Mouse (Mus musculus) lung, postnatal 0 days (tissue): ENCODE results near the gene Mef2c. TPM values are rescaled to one million over a fixed set of nuclear protein-coding genes. Genes with fewer than 3 reads are reported as not detected.

ENCODE experiments used
- ATAC-seq: fragments of 200-750 bp; cut with Nextera tagmentation; 2 replicates; pipeline ENCODE4 v1.8.0; 2017; ENCODE audit warnings: moderate library complexity
- DNase-seq: peaks from one replicate; pipeline ENCODE4 v3.0.0-alpha.2; 2016; ENCODE audit warnings: low spot score
- H3K27ac ChIP-seq: fragments of 300-500 bp; sonication (generic); 2 replicates; pipeline ENCODE4 v1.5.1; 2014; ENCODE audit warnings: antibody characterized with exemption, mild to moderate bottlenecking, low read length, mixed read lengths
- H3K27me3 ChIP-seq: fragments of 300-500 bp; sonication (generic); replicated peaks from 2 replicates; pipeline ENCODE4 v1.6.1; 2014; ENCODE audit warnings: low read length, mixed read lengths; ENCODE audit not compliant: insufficient read depth
- H3K36me3 ChIP-seq: fragments of 300-500 bp; sonication (generic); 2 replicates; pipeline ENCODE4 v1.6.1; 2014; ENCODE audit warnings: low read length, mixed read lengths; ENCODE audit not compliant: insufficient read depth
- H3K4me1 ChIP-seq: fragments of 300-500 bp; sonication (generic); 2 replicates; pipeline ENCODE4 v1.6.1; 2014; ENCODE audit warnings: antibody characterized with exemption, low read depth, low read length, mixed read lengths; ENCODE audit not compliant: insufficient read depth
- H3K4me2 ChIP-seq: fragments of 300-500 bp; sonication (generic); replicated peaks from 2 replicates; pipeline ENCODE4 v1.6.1; 2014; ENCODE audit warnings: low read depth, mild to moderate bottlenecking, low read length, moderate library complexity, mixed read lengths
- H3K4me3 ChIP-seq: fragments of 300-500 bp; sonication (generic); 2 replicates; pipeline ENCODE4 v1.5.1; 2014; ENCODE audit warnings: low read depth, low read length
- H3K9ac ChIP-seq: fragments of 300-500 bp; sonication (generic); replicated peaks from 2 replicates; pipeline ENCODE4 v1.6.1; 2014; ENCODE audit warnings: low read depth, mild to moderate bottlenecking
- H3K9me3 ChIP-seq: fragments of 300-500 bp; sonication (generic); 2 replicates; pipeline ENCODE4 v1.6.1; 2016; ENCODE audit warnings: low read length, mixed read lengths
- CTCF ChIP-seq: IDR thresholded peaks from 2 replicates; pipeline ENCODE4 v1.5.1; 2016; ENCODE audit warnings: antibody characterized with exemption, mild to moderate bottlenecking
- EP300 ChIP-seq: IDR thresholded peaks from 2 replicates; pipeline ENCODE4 v1.6.1; 2016; ENCODE audit warnings: antibody characterized with exemption, mild to moderate bottlenecking, control low read depth
- WGBS: fragments of 180-500 bp; shearing (Covaris S2); extraction: QIAGEN DNeasy Blood & Tissue Kit; methylation state at CpG from one replicate; pipeline ENCODE4 v1.1.7; 2014; 5-methylcytosine and 5-hydroxymethylcytosine counted together
- polyA plus RNA-seq: library from polyadenylated mRNA; unstranded; fragments of >200 nt; fragmentation: Nextera tagmentation; extraction: Ambion mirVana; gene quantifications from 2 replicates; pipeline ENCODE4 v1.2.1, GENCODE M21; 2015

Mef2c gene
- polyA plus RNA-seq, 1 experiment from 2014 or later: 35.3 TPM

- H3K27ac ChIP-seq: no peak overlapping the region
- no peaks in the 10 kb centered on the region for H3K27me3 ChIP-seq
- H3K36me3 ChIP-seq: no peaks in the 10 kb centered on the region
- no peak overlapping the region for H3K9ac ChIP-seq
- H3K4me2 ChIP-seq: no peak overlapping the region
- no peak overlapping the region for H3K4me3 ChIP-seq
- no peak for ATAC-seq
- peaks cover 4% of the 10 kb centered on the region; the same call in 1 of the 2 replicates for H3K4me1 ChIP-seq
- WGBS: 57% methylated on average over 4 of the region's 4 CpGs
- TF ChIP-seq EP300 (no peak), CTCF (peak; percentile 15)
- no peaks in the 10 kb centered on the region for H3K9me3 ChIP-seq
- DNase-seq: peak; percentile 27
Measured at GRCm38 (mm10) chr13:83604785-83605184, 101.0 kb downstream of the Mef2c start.

DNA sequence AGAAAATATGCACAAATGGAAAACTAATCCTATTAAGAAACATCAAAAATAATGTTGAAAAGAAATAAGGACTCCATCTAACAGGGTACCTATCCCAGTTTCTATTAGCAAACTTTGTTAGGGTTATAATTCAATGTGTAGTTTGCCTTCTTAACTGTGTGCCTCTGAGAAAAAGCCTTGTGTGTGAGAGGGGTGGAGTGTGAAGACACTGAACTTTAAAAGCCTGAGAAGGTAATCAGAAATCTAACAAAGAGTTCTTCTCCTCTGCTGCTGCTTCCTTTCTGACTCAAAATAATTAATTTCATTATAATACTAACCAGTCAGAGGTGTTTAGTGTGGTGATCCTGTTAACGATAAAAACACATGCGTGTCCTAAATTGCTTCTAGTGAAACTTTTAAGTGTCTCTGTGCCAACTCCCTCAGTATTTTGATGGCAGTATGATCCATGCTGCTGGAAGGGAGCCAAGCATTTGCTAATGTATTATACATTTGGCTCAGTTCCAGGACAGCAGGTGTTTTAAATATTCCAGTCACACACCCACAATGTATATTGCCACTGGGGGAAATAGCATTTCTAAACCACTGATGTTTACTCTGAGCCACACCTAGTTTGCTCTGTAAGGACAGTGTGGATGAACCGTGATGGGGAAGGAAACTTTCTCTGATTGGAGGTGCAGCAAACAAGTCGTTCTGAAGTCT is 104.2 kb downstream of the Mef2c start:
- peak; percentile 27 for DNase-seq
- ATAC-seq: no peak
- H3K9me3 ChIP-seq: no peaks in the 10 kb centered on the region
- H3K9ac ChIP-seq: no peak overlapping the region
- H3K27me3 ChIP-seq: no peaks in the 10 kb centered on the region
- H3K27ac ChIP-seq: no peak overlapping the region
- H3K4me2 ChIP-seq: no peak overlapping the region
- H3K4me1 ChIP-seq: peaks cover 4% of the 10 kb centered on the region; the same call in 1 of the 2 replicates
- H3K36me3 ChIP-seq: no peaks in the 10 kb centered on the region
- TF ChIP-seq CTCF (no peak), EP300 (no peak)
- H3K4me3 ChIP-seq: no peak overlapping the region
- 16% methylated on average over 4 of the region's 4 CpGs for WGBS

DNA sequence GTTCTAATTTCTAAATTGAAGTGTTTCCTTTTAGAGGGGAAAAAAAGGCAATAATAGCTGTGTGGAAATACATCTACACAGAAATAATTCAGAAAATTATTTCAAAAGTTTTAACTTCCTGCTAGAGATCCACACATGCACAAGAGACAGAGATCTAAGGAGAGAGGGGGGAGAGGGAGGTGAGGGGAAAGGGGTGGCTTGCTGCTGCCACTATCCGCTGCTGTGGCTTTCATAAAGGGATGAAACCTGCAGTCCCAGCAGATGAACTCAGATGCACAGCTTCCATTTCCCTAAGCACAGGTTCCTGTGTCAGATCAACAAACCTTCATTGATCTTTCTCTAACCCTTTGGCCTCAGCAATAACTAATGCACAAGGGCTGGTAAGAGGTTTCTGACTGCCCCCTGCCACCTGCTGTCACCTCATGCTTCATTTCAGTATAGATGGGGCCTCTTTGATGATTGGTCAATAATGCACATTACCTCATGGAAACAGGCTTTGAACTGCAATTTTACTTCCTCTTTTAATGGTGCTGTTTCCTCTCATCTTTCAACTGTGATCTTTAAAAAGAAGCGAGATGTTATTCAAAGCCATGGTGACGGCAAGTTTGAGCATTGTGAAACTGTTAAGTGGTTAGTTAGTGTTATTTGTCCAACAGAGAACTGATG is 105.2 kb downstream of the Mef2c start:
- Histone ChIP-seq H3K27ac (no peak overlapping the region), H3K9ac (no peak overlapping the region), H3K4me2 (no peak overlapping the region), H3K4me3 (no peak overlapping the region), H3K27me3 (no peaks in the 10 kb centered on the region), H3K9me3 (no peaks in the 10 kb centered on the region), H3K4me1 (peaks cover 4% of the 10 kb centered on the region; the same call in 1 of the 2 replicates), H3K36me3 (no peaks in the 10 kb centered on the region)
- DNase-seq (peak; percentile 35), ATAC-seq (no peak)
- TF ChIP-seq EP300 (no peak), CTCF (no peak)
- WGBS: 75% methylated on average over 3 of the region's 3 CpGs

DNA sequence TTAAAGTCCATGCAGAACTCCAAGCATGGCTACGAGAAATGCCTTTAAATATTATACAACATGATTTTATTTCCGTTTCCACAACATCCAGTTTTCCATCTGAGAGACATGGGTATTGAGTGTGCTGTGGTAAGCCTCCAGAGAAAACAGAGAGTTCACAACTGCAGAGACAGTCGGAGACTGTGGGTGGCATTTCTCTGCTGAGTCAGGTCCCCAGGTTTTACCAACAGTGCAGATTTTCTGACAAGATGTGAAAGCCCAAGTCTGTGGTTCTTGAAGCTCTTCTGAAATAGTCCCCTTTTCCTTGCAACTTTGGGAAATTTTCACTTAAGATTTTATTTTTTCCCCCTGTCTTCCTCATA is 105.7 kb downstream of the Mef2c start:
- Histone ChIP-seq H3K27ac (no peak overlapping the region), H3K27me3 (no peaks in the 10 kb centered on the region), H3K4me1 (peaks cover 4% of the 10 kb centered on the region; the same call in 1 of the 2 replicates), H3K36me3 (no peaks in the 10 kb centered on the region), H3K4me2 (no peak overlapping the region), H3K4me3 (no peak overlapping the region), H3K9ac (no peak overlapping the region), H3K9me3 (no peaks in the 10 kb centered on the region)
- ATAC-seq (no peak), DNase-seq (no peak)
- 69% methylated on average over 3 of the region's 3 CpGs for WGBS
- TF ChIP-seq CTCF (no peak), EP300 (no peak)

- no peak overlapping the region for H3K4me3 ChIP-seq
- TF ChIP-seq EP300: no peak
- no peak for TF ChIP-seq CTCF
- no peak overlapping the region for H3K27ac ChIP-seq
- H3K9ac ChIP-seq: no peak overlapping the region
- 85% methylated on average over 8 of the region's 8 CpGs for WGBS
- H3K4me1 ChIP-seq: no peaks in the 10 kb centered on the region
- DNase-seq (no peak), ATAC-seq (no peak)
- no peaks in the 10 kb centered on the region for H3K36me3 ChIP-seq
- no peaks in the 10 kb centered on the region for H3K9me3 ChIP-seq
- no peaks in the 10 kb centered on the region for H3K27me3 ChIP-seq
- no peak overlapping the region for H3K4me2 ChIP-seq
Measured at GRCm38 (mm10) chr13:83610124-83610523, 106.3 kb downstream of the Mef2c start.

DNA sequence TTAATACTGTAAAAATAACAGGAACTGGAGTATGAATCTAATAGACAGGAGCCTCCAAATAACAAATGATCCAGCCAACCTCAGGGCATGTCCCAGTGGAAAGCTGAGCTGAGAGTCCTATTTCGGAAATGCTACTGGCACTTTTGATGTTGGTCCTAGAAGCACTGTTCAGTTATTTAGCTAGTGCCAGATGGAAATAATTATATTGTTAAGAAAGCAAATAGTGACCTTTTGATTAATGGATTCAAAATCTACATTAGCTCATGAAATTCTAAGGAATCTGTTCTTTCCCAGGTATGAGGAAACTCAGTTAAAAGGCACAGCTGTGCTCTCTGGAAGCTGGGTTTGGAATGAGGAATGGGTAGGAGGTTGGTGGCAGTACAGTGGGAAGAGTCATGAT is 108.4 kb downstream of the Mef2c start:
- no peak for DNase-seq
- H3K9me3 ChIP-seq: no peaks in the 10 kb centered on the region
- TF ChIP-seq EP300 (no peak), CTCF (no peak)
- H3K4me3 ChIP-seq: no peak overlapping the region
- no peak overlapping the region for H3K27ac ChIP-seq
- no peak for ATAC-seq
- H3K27me3 ChIP-seq: no peaks in the 10 kb centered on the region
- no peaks in the 10 kb centered on the region for H3K4me1 ChIP-seq
- H3K4me2 ChIP-seq: no peak overlapping the region
- no peaks in the 10 kb centered on the region for H3K36me3 ChIP-seq
- WGBS: 68% methylated on average over 1 of the region's 1 CpGs
- H3K9ac ChIP-seq: no peak overlapping the region
